Mouse (Mus musculus) cortical plate, adult 2 months (tissue): ENCODE measurements around the gene Rock2.

Experiments
- CTCF ChIP-seq: fragments of 200-500 bp; IDR thresholded peaks from 2 replicates; pipeline ENCODE4 v1.5.1; 2011; ENCODE audit warnings: mild to moderate bottlenecking, control low read depth, low read length; ENCODE audit not compliant: insufficient read depth; ENCODE audit errors: extremely low read depth
- POLR2A ChIP-seq: fragments of 200-500 bp; IDR thresholded peaks from 2 replicates; pipeline ENCODE4 v1.6.1; 2011; ENCODE audit warnings: mild to moderate bottlenecking, low read length, control low read depth; ENCODE audit not compliant: insufficient read depth; ENCODE audit errors: extremely low read depth

DNA sequence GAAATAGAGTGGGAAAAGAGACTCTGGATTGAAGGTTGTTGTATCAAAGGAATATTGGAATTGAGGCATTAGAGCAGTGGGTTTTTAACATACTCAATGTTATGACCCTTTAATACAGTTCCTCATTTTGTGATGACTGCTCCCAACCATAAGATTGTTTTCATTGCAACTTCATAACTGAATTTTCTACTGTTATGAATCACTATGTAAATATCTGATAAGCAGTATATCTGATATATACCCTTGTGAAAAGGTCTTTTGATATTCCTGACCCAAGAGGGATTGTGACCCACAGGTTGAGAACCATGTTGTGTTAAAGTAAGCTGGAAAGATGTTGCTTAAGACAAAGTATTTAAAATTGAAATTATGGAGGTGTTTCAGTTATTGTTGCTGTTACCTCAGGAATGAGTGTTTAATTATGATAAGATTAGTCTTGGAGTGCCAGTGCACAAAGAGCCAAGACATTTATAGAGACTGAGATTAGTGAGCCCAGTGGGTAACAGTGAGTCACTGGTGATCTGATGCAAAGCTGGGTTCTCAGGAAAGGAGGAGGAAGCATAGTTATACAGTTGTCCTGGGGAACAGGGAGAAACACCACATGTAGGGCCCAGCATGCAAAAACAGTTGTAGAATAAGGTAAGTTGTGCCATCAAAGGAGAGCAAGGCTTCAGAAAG lies 25.6 kb downstream of the Rock2 start:
- no peak for TF ChIP-seq CTCF
- no peak for TF ChIP-seq POLR2A
